Mouse (Mus musculus): ENCODE results near the gene Fam173a. TPM values are rescaled to one million over a fixed set of nuclear protein-coding genes. Genes with fewer than 3 reads are reported as not detected.

Gene Fam173a
- polyA plus RNA-seq (2015; fragmentation: Nextera tagmentation; extraction: Ambion mirVana), result 62.2 and 69.9 TPM in 2 replicates

- Histone ChIP-seq H3K4me3 (peak within 1 kb of the TSS; percentile 79), H3K4me1 (peaks cover 53% of the 10 kb centered on the region)
- 1% methylated on average over 14 of the region's 14 CpGs for WGBS
These were observed at the start of gene Fam173a for GRCm38 (mm10) chr17:25792615-25793014. Fam173a (minus strand) TSS chr17:25792901.

DNA sequence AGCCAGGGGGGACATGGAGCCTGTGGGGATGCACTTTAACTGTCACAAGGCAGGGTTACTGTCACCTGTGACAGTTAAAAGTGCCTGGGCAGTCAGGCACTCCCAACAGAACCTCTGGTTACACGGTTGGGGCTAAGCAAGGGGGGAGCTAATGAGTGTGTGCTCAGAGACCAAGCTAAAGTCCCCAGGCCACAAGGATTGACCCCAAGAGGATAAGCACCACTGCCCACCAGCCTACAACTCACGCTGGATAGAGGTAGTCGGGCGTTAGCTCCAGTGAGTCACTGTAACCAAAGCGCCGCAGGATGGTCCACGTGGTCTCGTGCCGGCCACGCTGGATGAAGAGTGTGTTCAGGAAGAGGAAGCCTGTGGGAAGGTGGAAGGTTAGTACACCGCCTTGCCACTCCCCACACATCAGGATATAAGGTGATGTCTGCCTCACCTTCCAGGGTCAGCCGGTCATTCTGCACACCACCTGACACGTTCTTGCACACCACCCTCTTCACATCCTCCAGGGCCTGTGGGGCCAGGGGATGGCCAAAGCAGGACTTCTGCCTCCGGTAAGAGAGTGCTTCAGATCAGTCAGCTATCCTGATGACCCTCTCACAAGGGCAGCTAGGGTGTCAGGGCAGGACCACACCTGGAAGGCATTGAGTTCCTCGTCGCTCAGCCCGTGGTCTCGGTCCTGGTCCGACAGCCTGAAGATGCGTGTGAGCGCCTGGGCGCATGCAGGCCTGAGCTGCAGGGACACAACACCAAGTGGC lies 48.6 kb upstream of the Fam173a start, which contains the start of gene Gm20683:
TSS of gene Gm20683 (minus strand) at position 647 of the 764 bp plus-strand sequence.
- Histone ChIP-seq H3K4me2 (no peak within 1 kb of the TSS), H3K27ac (replicated peaks) (no peak within 1 kb of the TSS), H3K9ac (no peak within 1 kb of the TSS), H3K36me3 (peaks cover 63% of the 10 kb centered on the region), H3K4me1 (peaks cover 41% of the 10 kb centered on the region), H3K4me3 (no peak within 1 kb of the TSS), H3K27me3 (replicated peaks) (no peaks in the 10 kb centered on the region), H3K9me3 (no peaks in the 10 kb centered on the region)
- ATAC-seq (ENCODE audit: extremely low read depth, insufficient number of reproducible peaks, low FRiP score, low TSS enrichment), result no peak
- 89% methylated on average over 22 of the region's 22 CpGs for WGBS

More at GRCm38 (mm10) chr17:25792615-25793014, at the start of gene Fam173a:
- peak; percentile 54; the same call in 1 of the 2 replicates for ATAC-seq (ENCODE audit: extremely low read depth, insufficient number of reproducible peaks, low FRiP score, low TSS enrichment)
- Histone ChIP-seq H3K4me2 (peak within 1 kb of the TSS; percentile 90), H3K27ac (replicated peaks) (peak within 1 kb of the TSS; percentile 96), H3K36me3 (peaks cover 27% of the 10 kb centered on the region), H3K9ac (peak within 1 kb of the TSS; percentile 86), H3K9me3 (no peaks in the 10 kb centered on the region), H3K27me3 (replicated peaks) (no peaks in the 10 kb centered on the region)

DNA sequence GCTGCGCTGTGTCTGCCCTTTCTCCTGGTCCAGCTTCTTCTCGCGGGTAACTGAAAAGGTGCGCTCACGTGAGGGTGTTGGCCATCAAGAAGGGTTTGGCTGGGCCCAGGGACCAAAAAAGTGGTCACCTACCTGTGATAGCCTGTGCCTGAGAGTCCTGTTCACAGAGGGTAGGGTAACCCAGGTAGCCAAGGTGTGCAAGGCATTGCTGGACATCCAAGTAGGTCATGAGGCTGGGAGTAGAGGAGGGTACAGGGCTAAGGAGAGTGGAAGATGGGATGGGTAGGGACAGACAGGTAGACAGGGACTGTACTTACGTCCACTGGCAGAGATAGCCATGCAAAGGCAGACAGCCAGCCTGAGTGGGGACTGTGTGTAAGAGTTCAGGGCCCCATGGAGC lies 47.8 kb upstream of the Fam173a start:
- no peak overlapping the region for H3K27ac ChIP-seq (replicated peaks)
- H3K4me3 ChIP-seq, result no peak overlapping the region
- no peak overlapping the region for H3K4me2 ChIP-seq
- WGBS, result 95% methylated on average over 6 of the region's 6 CpGs
- ATAC-seq (ENCODE audit: extremely low read depth, insufficient number of reproducible peaks, low FRiP score, low TSS enrichment), result no peak
- no peaks in the 10 kb centered on the region for H3K9me3 ChIP-seq
- peaks cover 49% of the 10 kb centered on the region for H3K4me1 ChIP-seq
- H3K36me3 ChIP-seq, result peaks cover 62% of the 10 kb centered on the region
- H3K9ac ChIP-seq, result no peak overlapping the region
- no peaks in the 10 kb centered on the region for H3K27me3 ChIP-seq (replicated peaks)

GRCm38 (mm10) chr17:25839455-25840235 lies 46.9 kb upstream of the Fam173a start:
- Histone ChIP-seq H3K9ac (no peak overlapping the region), H3K9me3 (no peaks in the 10 kb centered on the region), H3K36me3 (peaks cover 68% of the 10 kb centered on the region), H3K4me3 (no peak overlapping the region), H3K27me3 (replicated peaks) (no peaks in the 10 kb centered on the region), H3K4me2 (no peak overlapping the region), H3K4me1 (peaks cover 53% of the 10 kb centered on the region), H3K27ac (replicated peaks) (no peak overlapping the region)
- 82% methylated on average over 14 of the region's 14 CpGs for WGBS
- ATAC-seq (ENCODE audit: extremely low read depth, insufficient number of reproducible peaks, low FRiP score, low TSS enrichment), result no peak

GRCm38 (mm10) chr17:25838904-25839303 lies 46.2 kb upstream of the Fam173a start:
- H3K4me3 ChIP-seq, result no peak overlapping the region
- H3K4me1 ChIP-seq, result peaks cover 58% of the 10 kb centered on the region
- H3K9me3 ChIP-seq, result no peaks in the 10 kb centered on the region
- 79% methylated on average over 4 of the region's 4 CpGs for WGBS
- H3K9ac ChIP-seq, result 0 out of 2 replicates have a peak overlapping the region, but pooled peaks have one; percentile 5
- no peak overlapping the region for H3K4me2 ChIP-seq
- peaks cover 71% of the 10 kb centered on the region for H3K36me3 ChIP-seq
- no peak overlapping the region for H3K27ac ChIP-seq (replicated peaks)
- H3K27me3 ChIP-seq (replicated peaks), result no peaks in the 10 kb centered on the region
- ATAC-seq (ENCODE audit: extremely low read depth, insufficient number of reproducible peaks, low FRiP score, low TSS enrichment), result no peak

DNA sequence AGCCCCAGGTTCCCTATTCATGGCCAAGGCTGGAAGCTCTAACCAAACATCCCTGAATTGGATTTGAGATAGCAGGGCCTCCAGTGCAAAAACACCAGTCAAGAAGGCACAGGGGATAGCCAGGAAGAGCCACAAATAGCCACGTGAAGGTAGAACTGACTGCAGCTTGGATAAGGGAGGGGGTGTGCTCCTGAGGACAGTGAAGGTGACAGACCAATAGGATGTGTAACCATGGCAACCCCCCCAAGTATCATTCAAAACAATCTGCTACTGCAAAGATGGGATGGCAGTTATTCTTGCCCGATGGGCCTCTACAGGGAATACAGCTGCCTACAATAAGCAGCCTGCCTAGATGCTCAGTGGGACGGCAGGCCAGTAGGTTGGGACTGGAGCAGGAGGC lies 44.8 kb upstream of the Fam173a start:
- H3K4me1 ChIP-seq, result peaks cover 49% of the 10 kb centered on the region
- peaks cover 69% of the 10 kb centered on the region for H3K36me3 ChIP-seq
- peak overlapping the region; percentile 53; the same call in 1 of the 2 replicates for H3K4me3 ChIP-seq
- peak overlapping the region; percentile 86 for H3K4me2 ChIP-seq
- H3K9ac ChIP-seq, result peak overlapping the region; percentile 84
- H3K27me3 ChIP-seq (replicated peaks), result no peaks in the 10 kb centered on the region
- 44% methylated on average over 3 of the region's 3 CpGs for whole genome bisulfite sequencing
- ATAC-seq (ENCODE audit: extremely low read depth, insufficient number of reproducible peaks, low FRiP score, low TSS enrichment), result no peak
- H3K9me3 ChIP-seq, result no peaks in the 10 kb centered on the region
- H3K27ac ChIP-seq (replicated peaks), result peak overlapping the region; percentile 74

DNA sequence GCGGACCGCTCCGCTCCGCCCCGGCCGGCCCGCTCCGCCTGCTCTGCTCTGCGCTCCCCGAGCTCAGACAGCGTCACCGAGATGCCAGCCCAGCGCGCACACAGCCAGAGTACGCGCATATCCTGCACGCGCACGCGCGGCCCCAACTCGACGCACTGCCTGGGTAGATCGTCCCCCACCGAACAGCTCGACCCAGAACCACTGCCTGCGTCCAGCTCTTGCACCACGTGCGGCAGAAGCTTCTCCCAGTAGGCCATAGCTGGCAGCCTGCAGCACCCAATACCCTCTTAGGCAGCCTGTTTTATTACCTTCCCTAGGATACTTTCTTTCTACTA lies 44.3 kb upstream of the Fam173a start, which contains the start of gene Rhbdl1:
TSS of gene Rhbdl1 (minus strand) at position 220 of the 335 bp plus-strand sequence.
- Histone ChIP-seq H3K9ac (peak within 1 kb of the TSS; percentile 84), H3K27ac (replicated peaks) (peak within 1 kb of the TSS; percentile 74), H3K4me3 (peak within 1 kb of the TSS; percentile 53), H3K9me3 (no peaks in the 10 kb centered on the region), H3K27me3 (replicated peaks) (no peaks in the 10 kb centered on the region), H3K4me1 (peaks cover 51% of the 10 kb centered on the region), H3K4me2 (peak within 1 kb of the TSS; percentile 86), H3K36me3 (peaks cover 64% of the 10 kb centered on the region)
- WGBS, result 2% methylated on average over 29 of the region's 29 CpGs
- no peak for ATAC-seq (ENCODE audit: extremely low read depth, insufficient number of reproducible peaks, low FRiP score, low TSS enrichment)

- Histone ChIP-seq H3K4me2 (peak overlapping the region; percentile 86), H3K27me3 (replicated peaks) (no peaks in the 10 kb centered on the region), H3K4me1 (peaks cover 56% of the 10 kb centered on the region), H3K27ac (replicated peaks) (peak overlapping the region; percentile 74), H3K9me3 (no peaks in the 10 kb centered on the region), H3K4me3 (peak overlapping the region; percentile 53), H3K36me3 (peaks cover 63% of the 10 kb centered on the region), H3K9ac (peak overlapping the region; percentile 84)
- no peak for ATAC-seq (ENCODE audit: extremely low read depth, insufficient number of reproducible peaks, low FRiP score, low TSS enrichment)
- 20% methylated on average over 21 of the region's 23 CpGs for WGBS
These were observed 43.8 kb upstream of the Fam173a start for GRCm38 (mm10) chr17:25836397-25837075.

DNA sequence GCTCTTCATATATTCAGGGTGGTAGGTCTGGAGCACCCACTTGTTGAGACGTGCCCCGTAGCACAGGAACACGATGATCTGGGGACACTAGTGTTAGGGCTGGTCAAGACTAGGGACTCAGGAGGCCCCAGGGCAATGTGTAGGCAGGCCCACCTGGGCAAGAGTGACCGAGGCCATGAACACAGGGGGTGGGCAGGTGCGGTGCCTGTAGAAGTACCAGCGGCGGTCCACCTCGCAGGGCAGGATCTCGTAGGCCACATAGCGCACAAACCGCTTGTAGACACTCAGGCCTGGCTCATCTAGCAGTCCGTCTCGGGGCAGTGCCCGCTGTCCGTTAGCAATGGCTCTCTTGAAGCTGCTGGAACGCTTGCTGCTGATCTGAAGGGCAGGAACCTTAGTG lies 43.1 kb upstream of the Fam173a start:
- ATAC-seq (ENCODE audit: extremely low read depth, insufficient number of reproducible peaks, low FRiP score, low TSS enrichment), result no peak
- peaks cover 63% of the 10 kb centered on the region for H3K4me1 ChIP-seq
- 0 out of 2 replicates have a peak overlapping the region, but pooled peaks have one; percentile 74 for H3K27ac ChIP-seq (replicated peaks)
- peak overlapping the region; percentile 86 for H3K4me2 ChIP-seq
- H3K4me3 ChIP-seq, result no peak overlapping the region
- H3K27me3 ChIP-seq (replicated peaks), result no peaks in the 10 kb centered on the region
- WGBS, result 94% methylated on average over 16 of the region's 16 CpGs
- H3K9ac ChIP-seq, result peak overlapping the region; percentile 92; the same call in 1 of the 2 replicates
- no peaks in the 10 kb centered on the region for H3K9me3 ChIP-seq
- peaks cover 63% of the 10 kb centered on the region for H3K36me3 ChIP-seq

GRCm38 (mm10) chr17:25835301-25835700 lies 42.6 kb upstream of the Fam173a start:
- Histone ChIP-seq H3K9me3 (no peaks in the 10 kb centered on the region), H3K27me3 (replicated peaks) (no peaks in the 10 kb centered on the region), H3K9ac (peak overlapping the region; percentile 92), H3K4me1 (peaks cover 68% of the 10 kb centered on the region), H3K36me3 (peaks cover 63% of the 10 kb centered on the region), H3K4me3 (peak overlapping the region; percentile 74; the same call in 1 of the 2 replicates), H3K4me2 (peak overlapping the region; percentile 99), H3K27ac (replicated peaks) (no peak overlapping the region)
- no peak for ATAC-seq (ENCODE audit: extremely low read depth, insufficient number of reproducible peaks, low FRiP score, low TSS enrichment)
- whole genome bisulfite sequencing, result 91% methylated on average over 7 of the region's 7 CpGs

All from heart, embryonic 13.5 days (tissue).